Mouse (Mus musculus): ENCODE data around the gene Ccr1l1.

Gene Ccr1l1

GRCm38 (mm10) chr9:123927281-123927960 lies 50.8 kb downstream of the Ccr1l1 start:
- DNase-seq: no peak

Measured in right cerebral cortex, postnatal 14 days (tissue).